Mouse (Mus musculus): ENCODE measurements around the gene Tspan5.

DNA sequence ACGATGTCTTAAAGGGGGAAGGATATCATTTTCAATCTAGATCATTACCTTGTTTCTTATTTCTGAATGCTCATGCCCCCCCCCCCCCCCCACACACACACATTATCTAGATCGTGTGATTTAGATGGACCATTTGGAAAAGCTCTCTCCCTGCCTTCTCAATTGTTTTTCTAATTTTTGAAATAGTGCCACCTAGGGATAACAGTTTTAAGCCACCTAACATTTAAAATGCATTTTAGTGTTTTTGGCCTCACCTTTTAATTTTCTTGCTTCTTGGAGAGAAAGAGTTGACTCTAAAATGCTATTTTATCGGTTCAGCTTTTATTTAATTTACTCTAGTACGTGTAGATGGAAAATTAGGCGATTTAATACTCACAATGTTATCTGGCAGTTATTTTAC lies 94.9 kb downstream of the Tspan5 start:
- TF ChIP-seq POLR2A (IDR thresholded peaks at IDR 0.05; ENCODE audit: borderline replicate concordance, extremely low read depth, low read depth, low read length) = no peak
- TF ChIP-seq CTCF (IDR thresholded peaks at IDR 0.05; ENCODE audit: insufficient read depth, low read length) = no peak

All from lung, adult 2 months (tissue).